Mouse (Mus musculus) C2C12 (cell line): ENCODE results near the gene Gdpd5.

Source experiments
- CTCF ChIP-seq: IDR thresholded peaks from one replicate; pipeline ENCODE4 v1.5.1; 2011; ENCODE audit not compliant: control insufficient read depth, insufficient read depth, insufficient read length
- FOSL1 ChIP-seq: IDR thresholded peaks from one replicate; pipeline ENCODE4 v1.8.0; 2011; ENCODE audit warnings: mild to moderate bottlenecking, low read length; ENCODE audit not compliant: poor library complexity, insufficient read depth, severe bottlenecking
- MAX ChIP-seq: IDR thresholded peaks from one replicate; pipeline ENCODE4 v1.6.1; 2011; ENCODE audit warnings: mild to moderate bottlenecking, control low read depth
- MYOD1 ChIP-seq: IDR thresholded peaks from one replicate; pipeline ENCODE4 v1.6.1; 2011; ENCODE audit warnings: low read depth; ENCODE audit not compliant: control insufficient read depth, insufficient read length
- MYOG ChIP-seq: IDR thresholded peaks from one replicate; pipeline ENCODE4 v1.6.1; 2011; ENCODE audit not compliant: control insufficient read depth, insufficient read length; ENCODE audit errors: extremely low read depth
- USF1 ChIP-seq: IDR thresholded peaks from one replicate; pipeline ENCODE4 v1.6.1; 2011; ENCODE audit warnings: low read depth, mild to moderate bottlenecking, control low read depth, moderate library complexity

GRCm38 (mm10) chr7:99449063-99449462 lies 67.8 kb downstream of the Gdpd5 start:
- no peak for TF ChIP-seq CTCF
- no peak for TF ChIP-seq MYOG
- no peak for TF ChIP-seq USF1
- no peak for TF ChIP-seq MAX
- no peak for TF ChIP-seq FOSL1
- TF ChIP-seq MYOD1: no peak
